Mouse (Mus musculus) neural tube, embryonic 11.5 days (tissue): Measurements from ENCODE around the gene Podn. TPM values are rescaled to one million over a fixed set of nuclear protein-coding genes. Genes with fewer than 3 reads are reported as not detected.
"Not testable (repeated sequence)": the region's sequence is repeated elsewhere in the genome, so short reads cannot be mapped to it uniquely, and the experiment has no call there.

Experiments
- ATAC-seq: fragments of 200-750 bp; cut with Nextera tagmentation; 2 replicates; pipeline ENCODE4 v1.8.0; 2017; ENCODE audit warnings: moderate number of reproducible peaks, mild to moderate bottlenecking, moderate TSS enrichment, moderate library complexity; ENCODE audit not compliant: insufficient read depth, low FRiP score, low TSS enrichment
- DNase-seq: peaks from one replicate; pipeline ENCODE4 v3.0.0-alpha.2; 2015; ENCODE audit warnings: low spot score
- H3K27ac ChIP-seq: fragments of 300-500 bp; sonication (generic); 2 replicates; pipeline ENCODE4 v1.5.1; 2014; ENCODE audit warnings: low read depth, mild to moderate bottlenecking, low read length
- H3K27me3 ChIP-seq: fragments of 300-500 bp; sonication (generic); 2 replicates; pipeline ENCODE4 v1.6.1; 2014; ENCODE audit warnings: mild to moderate bottlenecking, low read length, mixed read lengths; ENCODE audit not compliant: control insufficient read depth, insufficient read depth
- H3K36me3 ChIP-seq: fragments of 300-500 bp; sonication (generic); 2 replicates; pipeline ENCODE4 v1.6.1; 2014; ENCODE audit warnings: mild to moderate bottlenecking, low read length, moderate library complexity, mixed read lengths; ENCODE audit not compliant: control insufficient read depth, insufficient read depth
- H3K4me1 ChIP-seq: fragments of 300-500 bp; sonication (generic); 2 replicates; pipeline ENCODE4 v1.6.1; 2014; ENCODE audit warnings: low read length, mixed read lengths; ENCODE audit not compliant: control insufficient read depth, insufficient read depth
- H3K4me2 ChIP-seq: fragments of 300-500 bp; sonication (generic); 2 replicates; pipeline ENCODE4 v1.6.1; 2014; ENCODE audit warnings: low read depth, mild to moderate bottlenecking, moderate library complexity
- H3K4me3 ChIP-seq: fragments of 300-500 bp; sonication (generic); 2 replicates; pipeline ENCODE4 v1.5.1; 2014; ENCODE audit warnings: low read depth, low read length
- H3K9ac ChIP-seq: fragments of 300-500 bp; sonication (generic); 2 replicates; pipeline ENCODE4 v1.6.1; 2014; ENCODE audit warnings: mild to moderate bottlenecking, low read length
- H3K9me3 ChIP-seq: fragments of 300-500 bp; sonication (generic); 2 replicates; pipeline ENCODE4 v1.6.1; 2016; ENCODE audit warnings: low read length; ENCODE audit not compliant: control insufficient read depth
- WGBS: fragments of 180-500 bp; shearing (Covaris S2); extraction: QIAGEN DNeasy Blood & Tissue Kit; methylation state at CpG from one replicate; pipeline ENCODE4 v1.1.7; 2014; 5-methylcytosine and 5-hydroxymethylcytosine counted together
- polyA plus RNA-seq: library from polyadenylated mRNA; unstranded; fragments of >200 nt; fragmentation: Nextera tagmentation; extraction: Ambion mirVana; gene quantifications from 2 replicates; pipeline ENCODE4 v1.2.1, GENCODE M21; 2014

Podn gene
- polyA plus RNA-seq, result 0.36 and 0.42 TPM in 2 replicates

GRCm38 (mm10) chr4:108096345-108096744 is at the start of gene Podn:
Gene Podn, minus strand, starts transcription at chr4:108096445.
- Histone ChIP-seq H3K4me2 (no peak within 1 kb of the TSS), H3K4me1 (no peaks in the 10 kb centered on the region), H3K36me3 (no peaks in the 10 kb centered on the region; the same call in 1 of the 2 replicates), H3K27me3 (no peaks in the 10 kb centered on the region), H3K9ac (no peak within 1 kb of the TSS), H3K27ac (no peak within 1 kb of the TSS), H3K9me3 (no peaks in the 10 kb centered on the region), H3K4me3 (no peak within 1 kb of the TSS)
- WGBS, result 84% methylated on average over 4 of the region's 4 CpGs
- ATAC-seq (no peak), DNase-seq (no peak)

- H3K4me2 ChIP-seq, ATAC-seq, H3K9me3 ChIP-seq, H3K27me3 ChIP-seq, H3K36me3 ChIP-seq, H3K27ac ChIP-seq, H3K4me1 ChIP-seq, DNase-seq, H3K4me3 ChIP-seq, H3K9ac ChIP-seq: not testable (repeated sequence)
- WGBS, result 39% methylated on average over 3 of the region's 3 CpGs
These were observed 49.3 kb upstream of the Podn start for GRCm38 (mm10) chr4:108145554-108145953.

GRCm38 (mm10) chr4:108144880-108145279 is 48.6 kb upstream of the Podn start, which contains the start of gene Scp2:
Gene Scp2, minus strand, starts transcription at chr4:108144998.
- Histone ChIP-seq H3K4me1 (no peaks in the 10 kb centered on the region), H3K27me3 (no peaks in the 10 kb centered on the region), H3K9me3 (no peaks in the 10 kb centered on the region), H3K4me3 (no peak within 1 kb of the TSS), H3K4me2 (no peak within 1 kb of the TSS), H3K36me3 (no peaks in the 10 kb centered on the region), H3K27ac (no peak within 1 kb of the TSS), H3K9ac (no peak within 1 kb of the TSS)
- ATAC-seq (no peak), DNase-seq (no peak)
- 84% methylated on average over 1 of the region's 1 CpGs for WGBS

GRCm38 (mm10) chr4:108143778-108144177 is 47.5 kb upstream of the Podn start:
- ATAC-seq, result no peak
- no peaks in the 10 kb centered on the region for H3K9me3 ChIP-seq
- H3K9ac ChIP-seq, result no peak overlapping the region
- no peak overlapping the region for H3K27ac ChIP-seq
- H3K4me2 ChIP-seq, result no peak overlapping the region
- H3K27me3 ChIP-seq, result no peaks in the 10 kb centered on the region
- H3K4me1 ChIP-seq, result no peaks in the 10 kb centered on the region
- no peak for DNase-seq
- H3K36me3 ChIP-seq, result no peaks in the 10 kb centered on the region
- no peak overlapping the region for H3K4me3 ChIP-seq

GRCm38 (mm10) chr4:108143178-108143577 is 46.9 kb upstream of the Podn start:
- not testable (repeated sequence) for H3K4me3 ChIP-seq, H3K27ac ChIP-seq, H3K4me1 ChIP-seq, H3K9me3 ChIP-seq, ATAC-seq, H3K27me3 ChIP-seq, H3K36me3 ChIP-seq, H3K4me2 ChIP-seq, H3K9ac ChIP-seq, DNase-seq
- WGBS, result 92% methylated on average over 2 of the region's 2 CpGs

- no peak for DNase-seq
- WGBS, result 91% methylated on average over 5 of the region's 5 CpGs
- no peak overlapping the region for H3K4me3 ChIP-seq
- no peak overlapping the region for H3K4me2 ChIP-seq
- H3K27ac ChIP-seq, result no peak overlapping the region
- no peaks in the 10 kb centered on the region for H3K9me3 ChIP-seq
- no peaks in the 10 kb centered on the region for H3K27me3 ChIP-seq
- H3K4me1 ChIP-seq, result no peaks in the 10 kb centered on the region
- no peaks in the 10 kb centered on the region for H3K36me3 ChIP-seq
- ATAC-seq, result no peak
- no peak overlapping the region for H3K9ac ChIP-seq
These were observed 40.7 kb upstream of the Podn start for GRCm38 (mm10) chr4:108136938-108137337.

GRCm38 (mm10) chr4:108130452-108130851 is 34.2 kb upstream of the Podn start:
- Histone ChIP-seq H3K36me3 (no peaks in the 10 kb centered on the region), H3K9me3 (no peaks in the 10 kb centered on the region), H3K9ac (no peak overlapping the region), H3K27ac (no peak overlapping the region), H3K4me3 (no peak overlapping the region), H3K27me3 (no peaks in the 10 kb centered on the region), H3K4me2 (no peak overlapping the region), H3K4me1 (no peaks in the 10 kb centered on the region)
- DNase-seq (no peak), ATAC-seq (no peak)
- 84% methylated on average over 3 of the region's 3 CpGs for whole genome bisulfite sequencing

GRCm38 (mm10) chr4:108128339-108128738 is 32.1 kb upstream of the Podn start:
- Histone ChIP-seq H3K9ac (no peak overlapping the region), H3K4me1 (no peaks in the 10 kb centered on the region), H3K4me3 (no peak overlapping the region), H3K4me2 (no peak overlapping the region), H3K27ac (no peak overlapping the region), H3K27me3 (no peaks in the 10 kb centered on the region), H3K36me3 (no peaks in the 10 kb centered on the region), H3K9me3 (no peaks in the 10 kb centered on the region)
- DNase-seq, result no peak
- 93% methylated on average over 2 of the region's 2 CpGs for WGBS
- no peak for ATAC-seq

GRCm38 (mm10) chr4:108127516-108127915 is 31.3 kb upstream of the Podn start:
- H3K9me3 ChIP-seq, result no peaks in the 10 kb centered on the region
- no peaks in the 10 kb centered on the region for H3K4me1 ChIP-seq
- DNase-seq, result no peak
- no peak overlapping the region for H3K4me3 ChIP-seq
- no peak overlapping the region for H3K27ac ChIP-seq
- H3K36me3 ChIP-seq, result no peaks in the 10 kb centered on the region
- no peaks in the 10 kb centered on the region for H3K27me3 ChIP-seq
- no peak overlapping the region for H3K4me2 ChIP-seq
- 88% methylated on average over 5 of the region's 5 CpGs for WGBS
- no peak overlapping the region for H3K9ac ChIP-seq
- ATAC-seq, result no peak
